Mouse (Mus musculus) cerebellum, adult 2 months (tissue): ENCODE results near the gene Ahdc1.

Experiments
- CTCF ChIP-seq: fragments of 200-500 bp; IDR thresholded peaks from 2 replicates; pipeline ENCODE4 v1.5.1; 2011; ENCODE audit warnings: low read depth, mild to moderate bottlenecking, control low read depth, low read length, moderate library complexity, borderline replicate concordance; ENCODE audit not compliant: insufficient read depth
- POLR2A ChIP-seq: fragments of 200-500 bp; IDR thresholded peaks from 2 replicates; pipeline ENCODE4 v1.6.1; 2011; ENCODE audit warnings: low read length, control low read depth, borderline replicate concordance; ENCODE audit not compliant: insufficient read depth

DNA sequence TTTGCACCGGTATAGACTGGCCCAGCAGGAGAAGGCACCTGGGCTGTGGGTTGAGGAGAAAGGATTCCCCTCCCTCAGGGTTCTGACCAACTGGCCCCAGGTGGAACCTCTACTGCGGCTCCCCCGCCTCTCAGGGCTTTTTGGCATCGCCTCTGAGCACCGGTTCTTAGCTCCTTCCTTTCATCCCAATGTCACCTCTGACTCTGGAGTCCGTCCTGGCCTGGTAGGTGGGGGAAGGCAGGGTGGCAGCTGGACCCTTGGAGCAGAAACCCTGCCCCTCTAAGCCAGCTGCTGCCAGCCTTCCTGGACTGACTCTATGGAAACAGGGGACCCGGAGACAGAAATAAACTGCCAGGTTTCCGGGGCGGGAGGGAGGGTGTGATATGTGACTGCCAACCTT lies 26.2 kb downstream of the Ahdc1 start:
- TF ChIP-seq CTCF, result no peak
- TF ChIP-seq POLR2A, result no peak
